Mouse (Mus musculus) olfactory bulb, adult 2 months (tissue): Measurements from ENCODE around the gene C1qtnf5.

ENCODE experiments used
- CTCF ChIP-seq: fragments of 200-500 bp; IDR thresholded peaks from 2 replicates; pipeline ENCODE4 v1.5.1; 2012; ENCODE audit warnings: low read depth, mild to moderate bottlenecking, low read length, moderate library complexity; ENCODE audit not compliant: insufficient read depth
- POLR2A ChIP-seq: fragments of 200-500 bp; IDR thresholded peaks from 2 replicates; pipeline ENCODE4 v1.6.1; 2012; ENCODE audit warnings: mild to moderate bottlenecking, low read depth, low read length, moderate library complexity; ENCODE audit not compliant: insufficient read depth

- TF ChIP-seq POLR2A, result no peak
- no peak for TF ChIP-seq CTCF
Observed at GRCm38 (mm10) chr9:44065177-44065576, 41.9 kb upstream of the C1qtnf5 start.
